Mouse (Mus musculus) MEL (cell line): ENCODE measurements around the gene Hoxa9. TPM values are rescaled to one million over a fixed set of nuclear protein-coding genes. Genes with fewer than 3 reads are reported as not detected.

ENCODE experiments used
- DNase-seq: peaks from one replicate; pipeline ENCODE4 v3.0.0; 2011; ENCODE audit warnings: low read depth, low spot score
- H3K27ac ChIP-seq: 2 replicates; pipeline ENCODE4 v1.5.1; 2012; ENCODE audit warnings: low read depth, mild to moderate bottlenecking, control low read depth, low read length, moderate library complexity; ENCODE audit not compliant: control insufficient read depth
- H3K27me3 ChIP-seq, 2 experiments: fragments of 150-350 bp in 1 of 2; sonication (generic) in 1 of 2; 2 replicates each; pipeline ENCODE4 v1.6.1; 2012; ENCODE audit warnings: low read length in 2 of 2, mild to moderate bottlenecking in 2 of 2, improper control_type of control experiment in 1 of 2, moderate library complexity in 1 of 2; ENCODE audit not compliant: insufficient read depth in 2 of 2, control insufficient read depth in 1 of 2
- H3K36me3 ChIP-seq, 2 experiments: 2 replicates each; pipeline ENCODE4 v1.6.1; 2012 to 2014; ENCODE audit warnings: low read length in 2 of 2, improper control_type of control experiment in 1 of 2, inconsistent platforms in 1 of 2, mild to moderate bottlenecking in 1 of 2; ENCODE audit not compliant: insufficient read depth in 2 of 2, control insufficient read depth in 1 of 2
- H3K4me1 ChIP-seq, 2 experiments: fragments of 150-350 bp in 1 of 2; sonication (generic) in 1 of 2; 2 replicates each; pipeline ENCODE4 v1.6.1; 2012; ENCODE audit warnings: low read length in 2 of 2, improper control_type of control experiment in 1 of 2, mild to moderate bottlenecking in 1 of 2; ENCODE audit not compliant: insufficient read depth in 2 of 2, control insufficient read depth in 1 of 2
- H3K4me3 ChIP-seq, 2 experiments: fragments of 150-350 bp in 1 of 2; sonication (generic) in 1 of 2; 2 replicates each; pipeline ENCODE4 v1.5.1; 2012; ENCODE audit warnings: low read depth in 2 of 2, low read length in 2 of 2, mild to moderate bottlenecking in 2 of 2, moderate library complexity in 2 of 2, control low read depth in 1 of 2, improper control_type of control experiment in 1 of 2; ENCODE audit not compliant: control insufficient read depth in 1 of 2, insufficient read depth in 1 of 2
- H3K79me2 ChIP-seq: 2 replicates; pipeline ENCODE4 v1.6.1; 2012; ENCODE audit warnings: mild to moderate bottlenecking, low read length, moderate library complexity; ENCODE audit not compliant: control insufficient read depth, poor library complexity, insufficient read depth
- H3K9ac ChIP-seq: 2 replicates; pipeline ENCODE4 v1.6.1; 2012; ENCODE audit warnings: low read depth, mild to moderate bottlenecking, control low read depth, low read length, moderate library complexity; ENCODE audit not compliant: control insufficient read depth, poor library complexity, severe bottlenecking
- H3K9me3 ChIP-seq: fragments of 150-350 bp; sonication (generic); replicated peaks from 2 replicates; pipeline ENCODE4 v1.6.1; 2012; ENCODE audit warnings: mild to moderate bottlenecking, low read length, improper control_type of control experiment, moderate library complexity; ENCODE audit not compliant: insufficient read depth
- CHD1 ChIP-seq: IDR thresholded peaks from 2 replicates; pipeline ENCODE4 v1.6.1; 2012; ENCODE audit warnings: low read depth, mild to moderate bottlenecking, inconsistent platforms, low read length, improper control_type of control experiment
- CTCF ChIP-seq, 3 experiments: IDR thresholded peaks in 2 of 3; conservative IDR thresholded peaks in 1 of 3; 2 replicates each; pipeline ENCODE4 v1.5.1; 2011 to 2012; ENCODE audit warnings: low read length in 3 of 3, low read depth in 2 of 3, mild to moderate bottlenecking in 2 of 3, improper control_type of control experiment in 1 of 3, inconsistent platforms in 1 of 3, mixed read lengths in 1 of 3, moderate library complexity in 1 of 3; ENCODE audit not compliant: control insufficient read depth in 1 of 3, insufficient read depth in 1 of 3, poor library complexity in 1 of 3, severe bottlenecking in 1 of 3
- ELF1 ChIP-seq: IDR thresholded peaks from 2 replicates; pipeline ENCODE4 v1.6.1; 2014; ENCODE audit warnings: low read depth, mild to moderate bottlenecking, inconsistent platforms, low read length, improper control_type of control experiment, moderate library complexity
- EP300 ChIP-seq, 2 experiments: IDR thresholded peaks; 2 replicates each; pipeline ENCODE4 v1.6.1; 2011; ENCODE audit warnings: improper control_type of control experiment in 2 of 2, low read length in 2 of 2, low read depth in 1 of 2, mild to moderate bottlenecking in 1 of 2
- GABPA ChIP-seq: IDR thresholded peaks from 2 replicates; pipeline ENCODE4 v1.6.1; 2012; ENCODE audit warnings: low read depth, mild to moderate bottlenecking, inconsistent platforms, low read length, improper control_type of control experiment, moderate library complexity
- GATA1 ChIP-seq: IDR thresholded peaks from 2 replicates; pipeline ENCODE4 v1.6.1; 2011; ENCODE audit warnings: low read depth, low read length, improper control_type of control experiment
- HCFC1 ChIP-seq: IDR thresholded peaks from 2 replicates; pipeline ENCODE4 v1.6.1; 2012; ENCODE audit warnings: low read depth, mild to moderate bottlenecking, inconsistent platforms, low read length, improper control_type of control experiment, moderate library complexity
- JUND ChIP-seq: IDR thresholded peaks from 2 replicates; pipeline ENCODE4 v1.6.1; 2011; ENCODE audit warnings: low read depth, mild to moderate bottlenecking, improper control_type of control experiment, low read length
- KAT2A ChIP-seq: conservative IDR thresholded peaks from 2 replicates; pipeline ENCODE4 v1.6.1; 2012; ENCODE audit warnings: low read depth, low read length, improper control_type of control experiment, inconsistent platforms
- MAFK ChIP-seq: IDR thresholded peaks from 2 replicates; pipeline ENCODE4 v1.6.1; 2011; ENCODE audit warnings: low read depth, mild to moderate bottlenecking, low read length, improper control_type of control experiment, borderline replicate concordance
- MAZ ChIP-seq: IDR thresholded peaks from 2 replicates; pipeline ENCODE4 v1.6.1; 2012; ENCODE audit warnings: low read depth, mild to moderate bottlenecking, inconsistent platforms, low read length, improper control_type of control experiment
- MYB ChIP-seq: IDR thresholded peaks from 2 replicates; pipeline ENCODE4 v1.6.1; 2011; ENCODE audit warnings: mild to moderate bottlenecking, low read depth, low read length, improper control_type of control experiment
- NRF1 ChIP-seq: IDR thresholded peaks from 2 replicates; pipeline ENCODE4 v1.6.1; 2014; ENCODE audit warnings: low read depth, mild to moderate bottlenecking, inconsistent platforms, low read length, improper control_type of control experiment, moderate library complexity; ENCODE audit not compliant: poor library complexity, insufficient read depth, severe bottlenecking
- POLR2AphosphoS5 ChIP-seq: IDR thresholded peaks from 2 replicates; pipeline ENCODE4 v1.6.1; 2012; ENCODE audit warnings: low read depth, borderline replicate concordance, mild to moderate bottlenecking, inconsistent platforms, low read length, moderate library complexity, mixed read lengths
- SMC3 ChIP-seq: IDR thresholded peaks from 2 replicates; pipeline ENCODE4 v1.6.1; 2011; ENCODE audit warnings: low read depth, low read length, improper control_type of control experiment
- TAL1 ChIP-seq: IDR thresholded peaks from 2 replicates; pipeline ENCODE4 v1.6.1; 2012; ENCODE audit warnings: mild to moderate bottlenecking, inconsistent platforms, low read length, moderate library complexity, mixed read lengths
- UBTF ChIP-seq: IDR thresholded peaks from 2 replicates; pipeline ENCODE4 v1.6.1; 2012; ENCODE audit warnings: low read depth, mild to moderate bottlenecking, inconsistent platforms, low read length, improper control_type of control experiment, moderate library complexity, borderline replicate concordance; ENCODE audit not compliant: insufficient read depth
- USF1 ChIP-seq: IDR thresholded peaks from 2 replicates; pipeline ENCODE4 v1.6.1; 2014; ENCODE audit warnings: low read depth, mild to moderate bottlenecking, inconsistent platforms, low read length, improper control_type of control experiment, moderate library complexity
- USF2 ChIP-seq, 2 experiments: IDR thresholded peaks; 2 replicates each; pipeline ENCODE4 v1.6.1; 2011 to 2012; ENCODE audit warnings: improper control_type of control experiment in 2 of 2, low read length in 2 of 2, borderline replicate concordance in 1 of 2, inconsistent platforms in 1 of 2, low read depth in 1 of 2, mild to moderate bottlenecking in 1 of 2; ENCODE audit not compliant: insufficient read depth in 1 of 2
- ZC3H11A ChIP-seq: IDR thresholded peaks from 2 replicates; pipeline ENCODE4 v1.6.1; 2012; ENCODE audit warnings: low read depth, mild to moderate bottlenecking, inconsistent platforms, low read length, improper control_type of control experiment
- ZKSCAN1 ChIP-seq: IDR thresholded peaks from 2 replicates; pipeline ENCODE4 v1.6.1; 2012; ENCODE audit warnings: low read depth, mild to moderate bottlenecking, inconsistent platforms, low read length, improper control_type of control experiment, moderate library complexity
- ZMIZ1 ChIP-seq: IDR thresholded peaks from 2 replicates; pipeline ENCODE4 v1.6.1; 2012; ENCODE audit warnings: low read depth, mild to moderate bottlenecking, inconsistent platforms, low read length, improper control_type of control experiment, moderate library complexity
- ZNF384 ChIP-seq: IDR thresholded peaks from 2 replicates; pipeline ENCODE4 v1.6.1; 2012; ENCODE audit warnings: low read depth, mild to moderate bottlenecking, inconsistent platforms, low read length, improper control_type of control experiment
- polyA plus RNA-seq, 2 experiments: library from polyadenylated mRNA; stranded (reverse) in 1 of 2; unstranded in 1 of 2; fragments of >175 nt in 1 of 2; fragments of >200 nt in 1 of 2; gene quantifications; 2 replicates each; pipeline versions ENCODE4 v1.2.1 to v1.2.4; 2012; ENCODE audit warnings: low replicate concordance in 2 of 2, low read depth in 1 of 2; ENCODE audit not compliant: insufficient read length in 2 of 2, insufficient read depth in 1 of 2, missing spikeins in 1 of 2
- total RNA-seq: library from RNA; depleted of rRNA; stranded (reverse); fragments of 300-350 nt; gene quantifications from 2 replicates; pipeline ENCODE4 v1.2.3, GENCODE M21; 2012

The Hoxa9 gene
- total and polyA plus RNA-seq, 3 experiments = not detected

DNA sequence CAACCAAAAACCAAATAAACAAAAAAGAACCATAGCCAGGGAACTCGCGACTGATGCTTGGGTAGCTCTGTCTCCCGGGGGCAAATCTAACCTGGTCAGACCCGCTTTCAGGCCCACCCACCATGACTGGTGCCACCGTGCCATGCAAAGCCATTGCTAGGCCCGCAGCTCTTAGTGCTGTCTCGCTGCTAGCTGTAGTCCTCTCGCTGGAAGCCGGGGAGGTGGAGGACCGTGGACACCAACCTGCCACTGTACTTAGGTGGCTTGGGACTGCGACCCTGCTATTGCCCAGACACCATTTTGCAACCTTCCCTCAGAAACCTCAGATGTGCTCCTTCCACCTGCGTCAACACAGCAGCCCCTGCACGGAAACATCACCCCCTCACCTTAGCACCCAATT is 18.9 kb downstream of the Hoxa9 start:
- no peaks in the 10 kb centered on the region for H3K36me3 ChIP-seq
- no peaks in the 10 kb centered on the region for H3K79me2 ChIP-seq
- no peak overlapping the region for H3K4me3 ChIP-seq
- H3K27ac ChIP-seq = no peak overlapping the region
- no peak overlapping the region for H3K9ac ChIP-seq
- no peaks in the 10 kb centered on the region for H3K9me3 ChIP-seq
- no peaks in the 10 kb centered on the region for H3K4me1 ChIP-seq
- DNase-seq = no peak
- TF ChIP-seq EP300 (IDR thresholded peaks at IDR 0.05; ENCODE audit: low read depth in 1 of 2, low read length in 2 of 2) = no peak
- no peak for TF ChIP-seq USF1
- no peak for TF ChIP-seq SMC3
- no peak for TF ChIP-seq ZNF384
- TF ChIP-seq ELF1 = no peak
- TF ChIP-seq GATA1 = no peak
- TF ChIP-seq ZKSCAN1 = no peak
- no peak for TF ChIP-seq ZMIZ1
- TF ChIP-seq USF2 (IDR thresholded peaks at IDR 0.05; ENCODE audit: borderline replicate concordance in 1 of 2, insufficient read depth in 1 of 2, low read depth in 1 of 2, low read length in 2 of 2) = no peak
- TF ChIP-seq JUND = no peak
- TF ChIP-seq, all 39 proteins: peak for 0
- no peaks in the 10 kb centered on the region for H3K27me3 ChIP-seq

DNA sequence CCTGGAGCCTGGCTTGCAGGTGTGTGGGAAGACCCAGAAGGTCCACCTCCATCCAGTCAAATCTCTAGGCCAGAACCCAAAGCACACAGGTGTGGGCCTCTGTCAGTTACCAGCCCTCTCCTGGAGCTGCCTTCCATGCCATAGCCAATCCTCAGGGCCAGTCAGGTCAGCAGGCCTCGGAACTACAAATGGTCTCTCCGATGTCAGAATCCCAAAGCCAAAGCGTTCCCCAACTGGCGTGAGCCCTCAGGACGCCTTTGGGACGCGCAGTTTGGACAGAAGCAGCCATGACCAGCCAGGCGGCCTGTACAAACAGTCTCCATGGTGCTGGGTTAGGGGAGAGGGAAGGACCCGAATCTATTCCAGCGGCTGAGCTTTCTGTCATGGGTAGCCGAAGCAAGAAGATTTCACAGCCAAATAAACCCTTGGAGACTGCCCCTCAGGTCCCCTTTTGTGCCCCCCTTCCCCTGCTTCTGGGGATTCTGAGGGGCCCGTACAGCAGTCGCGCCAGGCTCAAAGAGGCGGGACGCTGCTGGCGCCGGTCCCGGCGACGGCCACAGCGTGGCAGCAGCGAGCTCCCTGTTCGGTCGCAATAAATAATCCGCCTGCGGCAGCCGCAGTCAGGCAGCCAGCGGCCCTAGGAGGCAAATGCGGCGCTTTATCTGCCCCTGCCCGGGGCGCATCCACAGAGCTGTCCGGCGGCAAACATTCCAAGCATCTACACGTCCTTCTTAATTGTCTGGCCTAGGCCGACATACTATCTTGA is 19.5 kb downstream of the Hoxa9 start:
- Histone ChIP-seq H3K4me1 (no peaks in the 10 kb centered on the region), H3K9me3 (no peaks in the 10 kb centered on the region), H3K27me3 (no peaks in the 10 kb centered on the region), H3K27ac (no peak overlapping the region), H3K36me3 (no peaks in the 10 kb centered on the region), H3K9ac (no peak overlapping the region), H3K79me2 (no peaks in the 10 kb centered on the region), H3K4me3 (no peak overlapping the region)
- TF ChIP-seq HCFC1 (no peak), POLR2AphosphoS5 (no peak), CHD1 (no peak), GABPA (no peak), USF2 (IDR thresholded peaks at IDR 0.05; ENCODE audit: borderline replicate concordance in 1 of 2, insufficient read depth in 1 of 2, low read depth in 1 of 2, low read length in 2 of 2) (no peak), UBTF (no peak), TAL1 (no peak), MYB (no peak), CTCF (IDR thresholded peaks at IDR 0.05 in 2 of 3, conservative IDR thresholded peaks at IDR 0.05 in 1 of 3; ENCODE audit: control insufficient read depth in 1 of 3, insufficient read depth in 1 of 3, low read depth in 2 of 3, low read length in 3 of 3, poor library complexity in 1 of 3, severe bottlenecking in 1 of 3) (no peak), MAFK (no peak), NRF1 (no peak), EP300 (IDR thresholded peaks at IDR 0.05; ENCODE audit: low read depth in 1 of 2, low read length in 2 of 2) (no peak), ZNF384 (no peak), ZC3H11A (no peak), MAZ (no peak), ZMIZ1 (no peak), KAT2A (no peak)
- DNase-seq = no peak
